Mouse (Mus musculus) G1E (cell line): Measurements from ENCODE around the gene Prepl. TPM values are rescaled to one million over a fixed set of nuclear protein-coding genes. Genes with fewer than 3 reads are reported as not detected.

Experiments used
- ATAC-seq: 2 replicates; pipeline ENCODE4 v1.8.0; 2016; ENCODE audit warnings: mild to moderate bottlenecking; ENCODE audit not compliant: insufficient number of reproducible peaks, poor library complexity, low FRiP score, severe bottlenecking; ENCODE audit errors: extremely low read depth
- DNase-seq: peaks from one replicate; pipeline ENCODE4 v3.0.0; 2012; ENCODE audit warnings: low spot score
- H3K27me3 ChIP-seq: 2 replicates; pipeline ENCODE4 v1.6.1; 2012; ENCODE audit warnings: mild to moderate bottlenecking, low read length, inconsistent platforms; ENCODE audit not compliant: insufficient read depth
- H3K36me3 ChIP-seq: replicated peaks from 2 replicates; pipeline ENCODE3; 2012; ENCODE audit warnings: mild to moderate bottlenecking, inconsistent platforms
- H3K4me1 ChIP-seq: 2 replicates; pipeline ENCODE4 v1.6.1; 2012; ENCODE audit warnings: low read depth, low read length, inconsistent platforms, mixed read lengths; ENCODE audit not compliant: insufficient read depth
- H3K4me3 ChIP-seq: 2 replicates; pipeline ENCODE4 v1.5.1; 2012; ENCODE audit warnings: low read depth, mild to moderate bottlenecking, inconsistent platforms, low read length, moderate library complexity, mixed read lengths
- H3K9me3 ChIP-seq: replicated peaks from 2 replicates; pipeline ENCODE4 v1.6.1; 2012; ENCODE audit warnings: inconsistent platforms
- CTCF ChIP-seq: IDR thresholded peaks from 2 replicates; pipeline ENCODE4 v1.5.1; 2012; ENCODE audit warnings: low read depth, low read length, inconsistent platforms, mixed read lengths
- GATA1 ChIP-seq: IDR thresholded peaks from 2 replicates; pipeline ENCODE4 v1.6.1; 2012; ENCODE audit warnings: borderline replicate concordance, low read length, inconsistent platforms, mixed read lengths
- GATA2 ChIP-seq: IDR thresholded peaks from 2 replicates; pipeline ENCODE4 v1.6.1; 2012; ENCODE audit warnings: low read depth, low read length, inconsistent platforms, borderline replicate concordance
- POLR2AphosphoS5 ChIP-seq: IDR thresholded peaks from 2 replicates; pipeline ENCODE4 v1.6.1; 2012; ENCODE audit warnings: low read depth, low read length, inconsistent platforms; ENCODE audit not compliant: insufficient replicate concordance
- TAL1 ChIP-seq: conservative IDR thresholded peaks from 2 replicates; pipeline ENCODE4 v1.6.1; 2012; ENCODE audit warnings: low read depth, low read length, inconsistent platforms, mixed read lengths
- polyA plus RNA-seq: library from polyadenylated mRNA; stranded (reverse); fragments of >175 nt; gene quantifications from 2 replicates; pipeline ENCODE4 v1.2.3, GENCODE M21; 2012
- total RNA-seq, 2 experiments: library from RNA; stranded (forward) in 1 of 2; stranded (reverse) in 1 of 2; fragments of 200-1000 nt in 1 of 2; fragments of >200 nt in 1 of 2; fragmentation: Nextera tagmentation in 1 of 2; gene quantifications; 2 replicates each; pipeline ENCODE4 v1.2.3; 2014 to 2017

Prepl gene
- total and polyA plus RNA-seq, 3 experiments, result 1.2 to 53.0 (median 27.4) TPM

DNA sequence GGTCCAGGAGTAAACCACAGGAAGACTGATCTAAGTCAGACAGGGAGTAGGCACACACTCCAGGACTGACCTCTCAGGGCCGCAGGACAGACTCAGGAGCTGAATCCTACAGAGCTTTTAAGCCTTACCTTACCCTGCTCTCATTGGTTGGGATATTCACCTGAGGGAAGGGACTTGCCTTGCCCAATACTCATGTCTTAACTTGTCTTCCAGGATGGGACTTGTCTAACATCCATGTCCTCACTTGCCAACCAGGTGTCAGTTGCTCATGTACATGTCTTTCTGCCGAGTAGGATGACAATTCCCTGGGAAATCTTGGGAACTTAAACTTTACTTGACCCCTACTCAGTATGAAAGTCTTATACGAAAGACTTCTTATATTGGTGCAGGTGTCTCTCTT, 10.2 kb upstream of the Prepl start:
- DNase-seq, result no peak
- no peak for TF ChIP-seq POLR2AphosphoS5
- TF ChIP-seq GATA2, result no peak
- TF ChIP-seq GATA1, result no peak
- TF ChIP-seq TAL1, result no peak
- no peak for TF ChIP-seq CTCF
- H3K9me3 ChIP-seq, result peaks cover 9% of the 10 kb centered on the region
- no peaks in the 10 kb centered on the region for H3K27me3 ChIP-seq
- H3K36me3 ChIP-seq, result peaks cover 35% of the 10 kb centered on the region
- no peak for ATAC-seq
- H3K4me3 ChIP-seq, result no peak overlapping the region
- peaks cover 14% of the 10 kb centered on the region for H3K4me1 ChIP-seq

DNA sequence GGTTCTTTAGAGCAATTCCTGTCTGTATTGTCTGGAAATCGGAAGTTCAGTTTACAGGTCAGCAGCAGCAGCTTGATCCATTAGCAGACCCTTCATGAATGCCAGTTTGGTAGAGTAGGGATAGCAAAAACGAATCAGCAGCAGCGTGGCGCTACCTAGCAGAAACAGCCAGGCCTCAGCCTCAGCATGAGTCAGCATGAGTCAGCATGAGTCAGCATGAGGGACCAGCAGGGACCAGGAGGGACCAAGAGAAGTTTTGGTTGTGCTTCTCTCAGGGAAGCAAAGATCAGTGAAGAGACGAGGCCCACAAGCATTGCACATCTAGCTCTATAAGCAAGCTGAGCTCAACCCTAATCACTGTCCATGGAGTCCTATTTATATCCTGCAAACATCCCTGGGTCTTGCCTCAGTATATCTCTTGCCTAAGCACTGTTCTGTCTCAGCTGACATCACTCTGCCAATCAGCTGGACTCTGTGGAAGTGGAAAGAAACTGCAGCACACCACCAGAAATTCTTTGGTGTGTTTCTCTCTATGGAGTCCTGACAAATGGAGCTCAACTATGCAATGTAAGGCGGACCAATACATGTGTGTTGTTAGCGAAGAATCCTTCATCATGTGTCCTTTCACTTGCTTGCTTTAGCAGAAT, 8.8 kb upstream of the Prepl start:
- DNase-seq (no peak), ATAC-seq (no peak)
- Histone ChIP-seq H3K9me3 (peaks cover 9% of the 10 kb centered on the region), H3K36me3 (peaks cover 35% of the 10 kb centered on the region), H3K4me1 (peaks cover 10% of the 10 kb centered on the region), H3K27me3 (no peaks in the 10 kb centered on the region), H3K4me3 (no peak overlapping the region)
- TF ChIP-seq CTCF (no peak), GATA2 (no peak)

DNA sequence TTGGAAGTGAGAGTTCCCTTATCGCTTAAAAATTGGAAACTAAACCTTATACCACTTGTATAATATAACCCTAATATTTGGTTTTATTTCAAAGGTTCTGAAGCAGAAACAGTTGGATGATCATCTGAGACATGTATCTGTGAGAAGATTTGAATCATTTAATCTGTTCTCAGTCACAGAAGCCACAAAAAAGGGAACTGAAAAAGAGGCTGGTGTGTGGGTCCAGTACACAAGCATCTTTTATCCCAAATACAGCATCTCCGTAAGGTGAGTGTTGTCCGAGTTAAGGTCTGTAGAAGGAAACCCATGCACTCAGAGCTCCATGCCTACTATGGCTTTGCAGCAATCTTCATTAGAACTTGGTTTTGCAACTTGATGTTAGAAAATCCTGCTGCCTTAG, 6.4 kb upstream of the Prepl start:
- no peak for TF ChIP-seq CTCF
- no peak for TF ChIP-seq GATA1
- TF ChIP-seq POLR2AphosphoS5, result no peak
- H3K9me3 ChIP-seq, result peaks cover 9% of the 10 kb centered on the region
- no peaks in the 10 kb centered on the region for H3K27me3 ChIP-seq
- DNase-seq, result no peak
- no peak overlapping the region for H3K4me3 ChIP-seq
- ATAC-seq, result no peak
- H3K36me3 ChIP-seq, result peaks cover 32% of the 10 kb centered on the region
- peaks cover 10% of the 10 kb centered on the region for H3K4me1 ChIP-seq

DNA sequence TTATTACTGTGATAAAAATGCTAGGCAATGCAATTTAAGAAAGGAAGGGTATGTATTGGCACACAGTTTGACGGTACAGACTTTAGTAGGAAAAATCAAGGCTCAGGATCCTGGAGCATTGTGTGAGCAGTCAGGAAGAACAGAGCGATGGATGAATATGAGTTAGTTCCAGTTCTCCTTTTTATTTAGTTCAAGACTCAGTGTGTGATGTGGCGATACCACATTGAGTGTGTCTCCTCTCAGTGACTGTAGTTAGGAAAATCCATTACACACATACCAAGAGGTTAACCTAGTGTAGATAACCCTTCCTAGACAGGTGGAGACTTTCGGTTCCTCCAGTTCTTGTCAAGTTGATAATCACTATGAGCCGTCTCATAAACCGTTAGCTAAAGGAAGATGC, 1.7 kb upstream of the Prepl start:
- H3K27me3 ChIP-seq, result no peaks in the 10 kb centered on the region
- TF ChIP-seq CTCF (no peak), TAL1 (no peak), GATA2 (no peak), GATA1 (no peak), POLR2AphosphoS5 (no peak)
- no peaks in the 10 kb centered on the region for H3K9me3 ChIP-seq
- H3K36me3 ChIP-seq, result peaks cover 12% of the 10 kb centered on the region
- DNase-seq (no peak), ATAC-seq (no peak)
- no peak overlapping the region for H3K4me3 ChIP-seq
- peaks cover 25% of the 10 kb centered on the region for H3K4me1 ChIP-seq

DNA sequence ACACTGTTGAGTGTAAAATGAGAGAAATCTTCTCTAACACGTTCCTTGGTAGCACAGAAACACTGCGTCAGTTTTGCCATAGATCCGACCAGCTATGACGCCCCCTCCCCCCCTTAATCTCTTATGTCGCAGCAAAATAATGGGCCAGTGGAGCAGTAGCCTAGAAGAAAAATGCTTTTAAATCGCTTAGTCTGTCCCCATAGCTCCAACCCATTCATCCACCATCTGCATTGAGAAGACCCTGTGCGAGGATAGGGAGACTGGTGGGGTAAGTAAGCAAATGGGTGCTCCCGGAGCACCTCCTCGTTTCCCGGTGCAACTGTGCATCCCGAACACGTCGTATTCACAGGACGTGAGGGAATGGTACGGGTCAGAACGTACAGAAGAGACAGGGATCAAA, 420 bp downstream of the Prepl start:
- Histone ChIP-seq H3K4me1 (peaks cover 36% of the 10 kb centered on the region), H3K27me3 (no peaks in the 10 kb centered on the region), H3K36me3 (peaks cover 13% of the 10 kb centered on the region), H3K4me3 (peak overlapping the region; percentile 99), H3K9me3 (no peaks in the 10 kb centered on the region)
- no peak for TF ChIP-seq TAL1
- no peak for TF ChIP-seq POLR2AphosphoS5
- TF ChIP-seq CTCF, result no peak
- no peak for TF ChIP-seq GATA2
- TF ChIP-seq GATA1, result no peak
- DNase-seq, result no peak
- no peak for ATAC-seq

DNA sequence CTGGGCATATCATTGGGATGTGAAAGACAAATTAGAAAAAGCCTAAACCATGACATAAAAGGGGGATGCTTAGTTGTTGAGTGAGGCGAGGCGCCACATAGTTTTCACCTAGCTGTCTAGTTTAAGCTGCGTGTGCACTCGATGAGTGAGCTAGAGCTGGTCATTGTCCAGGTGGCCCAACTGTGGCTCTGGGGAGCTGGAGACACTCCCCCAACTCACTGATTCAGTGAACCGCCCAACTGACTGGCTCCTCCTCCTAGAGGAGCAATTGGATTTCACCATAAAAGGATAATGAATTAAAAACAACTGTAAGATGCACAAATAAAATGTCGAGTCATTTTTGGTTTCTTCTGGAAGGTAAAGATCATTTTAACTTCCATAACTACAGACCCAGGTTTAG, 1.0 kb downstream of the Prepl start:
- ATAC-seq (no peak), DNase-seq (no peak)
- H3K4me3 ChIP-seq, result peak overlapping the region; percentile 48; the same call in 1 of the 2 replicates

DNA sequence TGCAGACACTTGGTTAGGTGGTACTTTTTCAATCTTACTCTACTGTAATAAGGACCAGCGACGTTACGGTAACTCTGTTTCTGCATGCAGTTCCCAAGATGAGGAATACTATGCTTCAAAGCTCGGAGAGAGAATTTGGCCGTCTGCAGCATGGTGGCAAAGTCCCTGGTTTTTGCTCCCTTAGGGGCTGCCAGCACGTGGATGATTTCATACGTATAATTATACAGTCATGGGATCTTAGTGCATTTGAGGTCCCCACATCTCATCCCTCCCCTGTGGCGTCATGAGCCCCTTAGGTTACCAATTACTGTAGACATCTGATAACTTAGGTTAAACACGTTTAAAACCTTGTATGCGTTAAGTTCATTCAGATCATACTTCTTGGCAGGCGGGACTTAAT, 1.6 kb downstream of the Prepl start:
- TF ChIP-seq CTCF (no peak), GATA2 (no peak), GATA1 (no peak), POLR2AphosphoS5 (no peak), TAL1 (no peak)
- H3K9me3 ChIP-seq, result no peaks in the 10 kb centered on the region
- DNase-seq (no peak), ATAC-seq (no peak)
- H3K36me3 ChIP-seq, result peaks cover 13% of the 10 kb centered on the region
- no peaks in the 10 kb centered on the region for H3K27me3 ChIP-seq
- no peak overlapping the region for H3K4me3 ChIP-seq
- peaks cover 36% of the 10 kb centered on the region for H3K4me1 ChIP-seq

More for the DNA sequence above, 1.0 kb downstream of the Prepl start:
- Histone ChIP-seq H3K36me3 (peaks cover 13% of the 10 kb centered on the region), H3K4me1 (peaks cover 36% of the 10 kb centered on the region), H3K27me3 (no peaks in the 10 kb centered on the region), H3K9me3 (no peaks in the 10 kb centered on the region)
- TF ChIP-seq GATA2 (no peak), POLR2AphosphoS5 (no peak), GATA1 (no peak), TAL1 (no peak), CTCF (no peak)
